Mouse (Mus musculus) cerebellum, adult 9-10 months (tissue): ENCODE data around the gene Gfi1b.

Source experiments
- DNase-seq: peaks from one replicate; pipeline ENCODE4 v3.0.0; 2022

The Gfi1b gene

DNA sequence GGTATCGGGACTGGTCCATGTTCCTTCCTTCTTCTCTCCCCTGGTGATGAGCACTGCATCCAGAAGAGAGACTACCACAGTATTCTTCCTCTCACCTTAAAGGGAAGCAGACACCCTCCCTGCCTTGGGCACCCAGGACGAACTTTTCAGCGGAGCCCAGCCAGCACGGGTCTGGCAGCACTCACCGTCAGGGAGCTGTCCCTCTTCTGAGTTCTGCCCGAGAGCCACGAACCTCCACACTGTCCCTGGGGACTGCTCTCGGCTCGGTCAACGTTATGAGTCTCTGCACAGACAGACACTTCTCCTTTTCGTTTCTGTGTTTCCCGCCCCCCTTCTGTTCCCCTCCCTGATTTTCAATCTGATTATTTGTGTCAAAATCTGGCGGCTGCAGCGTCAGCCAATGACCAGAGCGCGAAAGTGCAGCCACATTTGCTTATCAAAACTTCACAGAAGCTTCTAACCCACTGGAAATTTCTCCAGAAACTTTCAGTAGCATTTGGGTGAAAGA is at the start of gene Gfi1b:
Gene Gfi1b (minus strand): TSS at position 319 of the 508 bp plus-strand sequence.
- no peak for DNase-seq

DNA sequence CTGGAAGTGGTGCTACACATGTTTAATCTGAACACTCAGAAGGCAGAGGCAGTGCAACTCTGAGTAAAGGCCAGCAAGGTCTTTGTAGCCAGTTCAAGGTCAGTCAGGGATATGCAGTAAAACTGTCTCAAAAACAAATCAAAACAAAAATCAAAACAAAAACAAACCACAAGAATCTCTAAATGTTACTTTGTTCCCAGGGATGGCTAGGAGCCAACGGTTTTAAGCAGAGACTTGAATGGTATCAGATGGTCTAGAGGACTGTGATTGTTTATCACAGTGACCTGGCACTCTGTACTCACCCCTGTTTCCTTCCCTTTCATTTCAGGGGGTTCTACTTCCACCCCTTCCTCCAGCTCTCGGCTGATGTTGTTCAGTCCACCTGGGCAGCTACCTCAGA is 49.7 kb upstream of the Gfi1b start:
- no peak for DNase-seq

DNA sequence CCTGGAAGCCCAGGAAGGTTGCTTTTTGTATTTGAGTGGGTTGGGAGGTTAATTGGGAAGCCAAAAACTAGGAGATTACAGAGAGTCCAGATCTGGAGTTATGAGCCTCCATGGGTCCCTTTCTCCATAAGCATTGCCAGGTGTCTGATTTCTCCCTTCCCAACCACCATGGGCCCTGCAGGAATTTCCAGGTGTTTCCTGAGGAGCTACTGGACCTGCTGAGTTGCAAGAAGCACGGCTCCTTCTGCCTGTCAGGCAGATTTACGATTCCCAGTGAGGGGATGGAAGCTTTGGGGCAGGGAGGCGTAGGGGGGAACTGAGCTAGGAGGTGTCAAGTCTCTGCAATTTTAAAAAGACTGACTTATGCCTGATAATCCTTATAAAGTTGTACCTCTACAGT is 44.0 kb upstream of the Gfi1b start:
- DNase-seq, result no peak

DNA sequence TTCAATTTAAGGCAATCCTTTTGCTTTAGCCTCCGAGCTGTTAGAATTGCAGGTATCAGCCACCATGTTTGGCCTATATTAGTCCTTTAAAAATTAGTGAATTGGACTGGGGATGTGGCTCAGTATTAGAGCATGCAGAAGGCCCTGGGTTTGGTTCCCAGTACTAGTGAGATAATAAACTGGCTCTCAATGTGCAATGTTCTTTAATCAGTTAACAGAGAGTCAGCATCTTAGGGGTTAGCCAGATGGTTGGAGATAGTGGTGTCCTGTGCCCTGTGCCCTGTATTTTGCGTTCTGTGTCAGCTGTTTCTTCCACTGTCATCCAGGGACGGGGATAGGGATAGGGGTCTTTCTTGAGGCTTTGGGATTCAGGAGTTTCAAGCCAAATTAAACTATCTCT is 41.1 kb upstream of the Gfi1b start:
- DNase-seq, result no peak

DNA sequence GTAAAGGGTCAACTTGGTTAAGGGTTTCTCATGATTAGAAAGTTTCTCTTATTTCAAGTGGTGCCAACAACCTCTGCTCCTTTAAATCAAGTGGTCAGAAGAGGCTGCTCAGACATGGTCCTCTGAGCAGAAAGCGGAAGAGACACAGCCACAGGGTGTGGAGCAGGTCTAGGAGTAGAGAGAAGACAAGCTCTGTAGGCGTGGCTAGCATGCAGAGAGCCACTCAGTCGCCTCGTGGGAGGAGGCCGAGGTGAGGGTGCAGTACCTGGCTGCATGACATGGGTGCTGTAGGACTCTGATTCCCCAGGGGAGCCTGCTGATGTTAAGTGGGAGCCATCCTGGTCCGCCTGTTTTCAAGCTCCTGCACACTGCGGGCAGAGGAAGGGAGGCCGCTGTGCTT is 34.4 kb upstream of the Gfi1b start:
- DNase-seq, result no peak

DNA sequence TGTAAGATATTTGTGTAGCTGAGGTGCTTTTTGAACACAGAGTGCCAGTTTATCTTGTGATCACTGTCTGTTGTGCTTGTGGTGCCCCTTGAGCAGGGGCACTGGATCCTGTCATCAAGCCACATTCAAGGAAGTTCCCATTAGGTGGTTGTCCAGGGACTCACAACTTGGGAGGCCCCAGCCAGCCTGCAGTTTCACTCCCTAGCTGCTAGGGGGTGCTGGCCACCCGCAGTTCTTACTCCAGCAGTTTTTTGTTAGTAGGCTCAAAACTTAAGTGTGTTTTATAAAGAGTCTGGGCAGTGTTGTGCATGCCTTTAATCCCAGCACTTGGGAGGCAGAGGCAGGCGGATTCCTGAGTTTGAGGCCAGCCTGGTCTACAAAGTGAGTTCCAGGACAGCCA is 32.5 kb upstream of the Gfi1b start:
- DNase-seq, result no peak

DNA sequence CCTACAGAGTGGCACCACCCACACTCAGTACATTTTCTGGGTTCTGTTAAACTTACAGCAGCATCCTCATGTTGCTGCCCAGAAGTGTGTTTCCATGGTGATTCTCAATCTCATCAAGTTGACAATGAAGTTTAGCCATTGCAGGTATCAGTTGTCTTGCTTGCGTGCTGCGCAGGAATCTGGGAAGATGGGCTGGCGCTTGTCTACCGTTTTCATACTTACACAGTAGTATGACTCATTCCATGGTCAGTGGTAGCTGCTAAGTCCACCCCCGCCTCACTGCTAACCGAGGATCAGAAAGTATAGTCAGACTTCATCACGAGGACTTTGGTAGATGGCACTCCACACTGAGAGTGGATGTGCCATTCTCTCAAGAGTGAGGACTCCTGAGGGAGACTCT is 31.6 kb upstream of the Gfi1b start:
- no peak for DNase-seq

DNA sequence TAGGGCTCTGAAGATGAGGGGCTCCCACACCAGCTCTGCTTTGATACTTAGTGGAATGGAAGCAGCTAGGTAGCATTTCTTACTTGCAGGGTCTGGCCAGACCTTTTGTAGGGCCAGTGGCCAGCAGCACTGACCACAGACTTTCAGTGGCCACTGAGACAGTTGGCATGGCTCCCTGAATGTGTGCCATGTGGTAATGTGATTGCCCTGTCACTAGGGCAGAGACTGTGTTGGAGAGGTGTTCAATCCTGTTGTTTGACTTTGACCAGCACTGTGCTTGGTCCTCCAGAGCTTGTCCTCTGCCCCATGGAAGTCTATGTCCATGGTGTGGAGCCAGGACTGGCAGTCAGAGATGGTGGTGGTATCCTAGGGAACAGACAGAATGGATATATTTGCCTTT is 28.7 kb upstream of the Gfi1b start:
- DNase-seq, result peak; percentile 26

DNA sequence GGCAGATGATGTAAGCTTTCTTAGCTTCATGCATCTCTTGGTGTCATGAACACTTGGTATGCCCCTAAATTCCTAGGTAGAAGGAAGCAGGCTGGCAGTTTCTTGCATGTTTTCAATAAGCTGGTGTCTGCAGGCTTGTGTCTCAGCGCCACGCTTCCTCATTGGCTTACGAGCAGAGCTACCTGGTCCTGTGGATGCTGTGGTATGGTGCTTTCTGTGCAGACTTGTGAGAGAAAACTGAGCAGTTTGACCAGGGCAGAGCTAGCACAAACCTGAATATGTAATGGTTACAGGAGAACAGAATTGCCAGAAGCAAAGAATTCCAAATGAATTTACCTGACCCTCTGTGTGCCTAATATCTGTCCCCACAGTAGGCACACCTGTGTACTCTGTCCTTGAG is 21.3 kb upstream of the Gfi1b start:
- DNase-seq, result no peak

DNA sequence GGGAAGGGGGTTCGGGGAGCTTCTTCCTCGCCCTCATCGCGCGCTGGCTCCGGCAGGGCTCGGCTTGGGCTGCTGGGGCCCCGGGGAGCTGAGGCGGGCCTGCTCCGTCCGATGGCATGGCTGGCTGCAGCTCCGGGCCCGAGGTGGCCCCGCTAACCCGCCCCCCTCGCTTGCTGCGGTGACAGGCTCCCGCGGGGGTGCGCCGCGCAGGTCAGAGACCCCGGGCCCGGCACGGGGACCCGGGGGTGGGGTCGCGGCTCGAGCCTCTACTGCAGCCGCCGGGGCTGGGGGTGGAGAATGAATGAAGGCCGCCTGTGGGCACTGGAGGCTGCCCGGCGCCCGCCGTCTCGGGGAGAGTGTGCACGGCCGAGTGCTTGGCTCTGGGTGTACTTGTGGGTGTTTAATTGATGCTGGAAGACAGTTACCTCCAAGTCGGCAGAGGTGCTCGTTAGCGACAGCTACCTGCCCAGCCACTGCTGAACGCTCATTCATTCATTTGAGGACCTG is 19.7 kb upstream of the Gfi1b start:
- no peak for DNase-seq

DNA sequence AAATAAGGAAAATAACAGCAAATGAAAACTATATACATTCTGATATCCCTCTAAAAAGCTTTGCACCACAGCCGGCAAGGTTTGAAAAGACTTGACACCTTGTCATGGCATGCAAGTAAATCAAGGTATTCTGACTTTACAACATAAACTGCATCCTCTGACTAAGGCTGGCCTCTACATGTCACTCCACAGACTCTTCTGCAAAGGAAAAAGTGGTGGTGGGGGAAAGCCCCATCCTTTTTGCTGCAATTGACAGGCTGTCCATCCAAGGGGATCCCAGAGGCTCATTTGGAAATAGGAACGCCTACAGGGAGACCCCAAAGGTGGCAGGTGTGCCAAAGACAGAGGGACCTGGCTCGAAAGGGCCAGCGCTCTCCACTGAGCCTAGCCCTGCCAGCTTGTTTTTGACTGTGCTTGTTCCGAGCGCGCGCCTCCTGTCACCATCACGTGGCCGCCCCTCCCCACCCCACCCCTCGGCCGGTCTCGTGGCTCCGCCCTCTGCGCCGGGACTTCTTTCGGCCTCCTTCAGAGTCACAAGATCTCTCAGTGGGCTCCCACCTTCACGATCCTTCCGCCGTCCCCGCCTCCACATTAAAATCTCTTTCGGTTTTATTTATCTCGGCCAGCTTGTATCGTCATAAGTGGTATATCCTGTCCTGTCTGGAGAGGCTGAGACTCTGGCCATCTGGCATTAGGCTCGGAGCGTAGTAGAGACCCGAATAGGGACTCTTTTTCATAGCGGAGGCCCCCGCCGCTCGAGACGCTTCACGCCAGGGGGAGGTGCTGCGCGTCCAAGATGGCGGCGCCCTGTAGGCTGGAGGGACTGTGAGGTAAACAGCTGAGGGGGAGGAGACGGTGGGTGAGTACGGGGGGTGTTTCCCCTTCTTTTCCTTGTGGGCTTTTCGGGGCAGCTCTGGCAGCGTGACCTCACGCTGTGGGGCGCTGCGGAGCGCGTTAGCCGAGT is 19.0 kb upstream of the Gfi1b start, which contains the start of gene Tsc1:
Gene Tsc1 (plus strand): TSS at position 768 of the 964 bp plus-strand sequence.
- peak; percentile 96 for DNase-seq

DNA sequence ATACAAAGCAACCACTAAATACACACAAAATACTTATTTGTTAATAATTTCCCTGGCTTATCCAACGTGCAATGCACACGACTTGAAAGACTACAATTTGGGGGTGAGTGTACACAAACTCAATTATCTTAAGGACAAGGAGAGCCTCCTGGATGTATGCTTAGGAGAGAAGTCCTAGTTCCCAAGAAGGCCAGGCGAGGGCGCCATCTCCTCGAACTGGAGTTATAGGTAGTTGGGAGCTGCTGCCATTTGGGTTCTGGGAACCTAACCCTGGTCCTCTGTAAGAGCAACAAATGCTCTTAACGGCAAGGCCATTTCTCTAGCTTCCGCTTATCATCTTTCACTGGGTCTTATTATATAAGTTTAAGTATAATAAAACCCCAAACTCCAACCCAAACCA is 18.0 kb upstream of the Gfi1b start:
- peak; percentile 63 for DNase-seq

DNA sequence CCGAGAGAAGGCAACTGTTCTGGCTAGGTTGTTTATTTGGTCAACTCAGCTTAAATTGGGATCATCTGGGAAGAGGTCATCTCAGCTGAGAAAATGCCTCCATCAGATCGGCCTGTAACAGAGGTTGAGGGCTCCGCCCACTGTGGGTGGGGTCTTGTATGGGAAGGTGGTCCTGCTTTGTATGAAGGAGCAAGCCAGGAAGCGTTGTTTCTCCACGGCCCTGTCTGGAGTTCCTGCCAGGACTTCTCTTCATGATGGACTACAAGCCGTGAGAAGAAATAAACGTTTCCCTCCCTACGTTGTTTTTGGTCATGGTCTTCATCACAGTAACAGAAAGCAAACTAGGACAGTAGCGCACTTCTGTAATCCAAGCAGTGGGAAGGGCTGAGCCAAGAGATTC is 17.1 kb upstream of the Gfi1b start:
- peak; percentile 29 for DNase-seq

DNA sequence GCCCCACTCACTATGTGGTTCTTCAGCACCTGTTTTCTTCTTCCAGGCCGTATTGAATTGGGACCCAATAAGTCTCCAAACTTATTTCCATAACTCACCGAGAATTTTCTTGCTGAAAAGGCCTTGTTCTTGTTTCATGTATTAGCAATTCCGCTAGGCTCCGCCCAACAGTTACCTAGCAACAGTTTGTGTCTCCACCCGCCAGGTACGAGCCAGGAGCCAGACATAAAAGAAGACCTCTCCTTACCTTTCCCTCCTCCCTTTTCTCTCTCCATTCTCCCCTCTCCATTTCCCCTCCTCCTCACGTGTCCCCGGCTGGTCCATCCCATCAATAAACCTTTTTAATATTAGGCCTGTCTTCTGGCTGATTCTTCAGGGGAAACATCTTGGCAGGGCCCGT is 16.6 kb upstream of the Gfi1b start:
- DNase-seq, result no peak

DNA sequence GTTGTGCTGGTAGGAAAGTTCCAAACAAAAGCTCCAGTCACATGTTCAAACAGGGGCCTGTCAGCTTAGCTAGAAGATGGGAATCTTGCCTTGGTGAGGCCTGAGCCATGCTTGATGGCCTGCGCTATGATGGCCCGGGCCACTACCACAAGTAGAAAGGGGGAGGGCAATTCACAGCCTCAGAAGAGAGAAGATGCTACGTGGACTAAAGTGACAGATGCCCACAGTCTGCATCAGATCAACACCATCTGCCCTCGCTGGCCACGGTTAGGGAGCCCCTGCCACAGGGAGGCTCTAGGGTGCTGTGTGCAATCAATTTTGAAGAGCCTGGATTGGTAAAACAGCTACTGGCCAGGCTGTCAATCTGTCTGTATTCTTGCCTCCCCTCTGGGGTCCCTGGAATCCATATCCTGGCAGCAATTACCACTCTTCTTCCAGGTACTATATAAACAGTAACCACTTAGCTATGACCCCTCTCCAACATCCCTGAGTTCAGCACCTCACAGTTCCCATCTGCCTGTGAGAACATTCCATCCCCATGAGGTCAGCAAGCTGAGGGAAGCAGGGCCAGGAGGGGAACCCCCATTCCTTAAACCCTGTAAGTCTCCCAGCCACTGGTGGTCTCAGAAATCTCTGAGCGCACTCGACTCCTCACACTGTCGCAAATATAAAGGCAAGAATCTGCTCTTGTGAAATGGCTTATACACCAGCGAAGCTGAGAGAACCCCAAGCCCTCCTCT is 15.5 kb upstream of the Gfi1b start:
- no peak for DNase-seq

DNA sequence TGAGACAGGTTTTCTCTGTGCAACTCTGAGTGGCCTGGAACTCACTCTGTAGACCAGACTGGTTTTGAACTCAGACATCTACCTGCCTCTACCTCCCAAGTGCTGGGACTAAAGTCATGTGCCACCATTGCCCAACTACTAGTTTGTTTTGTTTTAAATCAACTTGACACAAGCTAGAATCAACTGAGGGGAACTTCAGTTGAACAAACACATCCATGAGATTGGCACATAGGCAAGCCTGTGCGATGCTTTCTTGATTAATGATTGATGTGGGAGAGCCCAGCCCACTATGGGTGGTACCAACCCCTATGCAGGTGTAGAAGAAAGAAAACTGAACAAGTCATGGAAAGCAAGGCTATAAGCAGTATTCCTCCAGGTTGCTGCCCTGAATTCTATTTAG is 13.4 kb upstream of the Gfi1b start:
- no peak for DNase-seq

DNA sequence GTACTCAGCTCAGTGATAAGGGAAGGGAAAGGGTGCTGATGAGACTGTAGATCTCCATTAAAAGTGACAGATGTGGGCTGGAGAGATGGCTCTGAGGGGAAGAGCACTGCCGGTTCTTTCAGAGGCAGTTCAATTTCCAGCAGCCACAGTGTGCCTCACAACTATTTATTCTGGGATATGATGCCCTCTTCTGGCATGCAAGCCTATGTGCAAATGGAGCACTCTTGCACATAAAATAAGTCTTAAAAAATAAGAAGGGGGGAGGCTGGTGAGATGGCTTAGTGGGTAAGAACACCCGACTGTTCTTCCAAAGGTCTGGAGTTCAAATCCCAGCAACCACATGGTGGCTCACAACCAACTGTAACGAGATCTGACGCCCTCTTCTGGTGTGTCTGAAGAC is 11.4 kb upstream of the Gfi1b start:
- DNase-seq, result no peak

DNA sequence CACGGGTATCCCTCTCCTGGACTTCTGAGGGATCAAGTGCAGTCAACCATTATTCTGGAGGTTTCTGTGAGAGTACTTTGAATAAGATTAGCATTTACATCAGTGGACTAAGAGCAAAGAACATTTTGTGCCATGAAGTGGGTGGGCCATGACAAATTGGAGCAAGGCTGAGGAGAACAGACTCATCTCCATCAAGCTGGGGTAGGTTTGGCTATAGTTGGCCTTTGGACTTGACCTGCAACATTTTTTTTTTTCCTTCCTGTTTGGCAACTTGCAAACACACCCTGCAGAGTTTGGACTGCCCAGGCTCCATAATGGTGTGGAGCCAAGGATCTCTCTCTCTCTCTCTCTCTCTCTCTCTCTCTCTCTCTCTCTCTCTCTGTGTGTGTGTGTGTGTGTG is 10.8 kb upstream of the Gfi1b start:
- no peak for DNase-seq

DNA sequence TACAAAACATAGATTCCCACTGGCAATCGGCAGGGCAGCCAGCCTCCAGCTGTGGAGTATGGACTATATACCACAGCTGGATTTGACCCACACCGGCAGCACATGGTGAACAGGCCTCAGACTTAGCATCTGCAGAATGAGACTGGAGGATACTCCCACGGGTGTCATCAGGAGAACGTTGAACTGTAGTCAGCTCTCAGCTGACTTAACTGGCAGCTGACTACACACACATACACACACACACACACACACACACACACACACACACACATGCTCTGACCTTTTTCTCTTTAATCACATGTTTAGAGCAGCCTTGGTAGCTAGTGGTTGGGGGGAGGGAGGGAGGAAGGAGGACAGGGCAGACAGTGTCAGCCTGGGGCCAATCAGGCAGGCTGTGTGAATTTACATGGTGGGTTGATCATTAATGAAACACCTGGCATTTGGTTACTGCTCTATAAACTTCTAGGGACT is 8.2 kb upstream of the Gfi1b start:
- no peak for DNase-seq

DNA sequence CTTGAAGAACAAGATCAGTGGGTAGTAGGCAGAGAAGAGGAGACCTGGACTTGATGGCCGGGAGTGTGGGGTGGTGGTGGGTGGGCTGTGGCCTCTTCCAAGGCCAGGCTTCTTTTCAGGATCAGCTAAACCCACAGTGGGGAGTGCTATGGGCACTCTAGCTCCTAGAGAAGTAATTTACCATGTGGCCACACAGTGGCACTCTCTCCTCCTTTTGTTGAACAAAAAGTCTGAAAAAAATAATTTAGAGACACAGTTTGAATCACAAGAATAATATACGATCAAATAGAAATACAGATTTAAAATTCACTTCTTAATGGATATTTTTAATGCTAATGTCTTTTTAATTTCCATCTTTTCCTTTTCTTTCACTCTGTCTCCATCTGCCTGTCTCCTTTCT is 6.3 kb upstream of the Gfi1b start:
- DNase-seq, result no peak

DNA sequence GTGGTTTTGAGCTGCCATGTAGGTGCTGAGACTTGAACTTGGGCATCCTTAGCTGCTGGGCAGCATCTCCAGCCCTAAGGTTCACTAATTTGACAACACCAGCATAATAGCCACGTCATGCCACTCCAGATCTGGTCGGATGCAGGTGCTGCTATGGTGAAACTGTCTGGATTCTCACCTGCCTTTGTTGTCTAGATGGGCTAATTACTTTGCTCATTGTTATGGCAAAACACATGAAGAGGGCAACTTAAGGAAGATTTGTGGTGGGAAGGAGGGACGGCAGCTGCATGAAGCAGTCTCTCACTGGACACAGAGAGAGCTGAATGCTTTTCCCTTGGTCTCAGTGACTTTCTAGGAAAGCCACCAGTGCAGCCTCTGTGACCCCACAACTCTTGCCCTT is 4.3 kb upstream of the Gfi1b start:
- DNase-seq, result no peak

DNA sequence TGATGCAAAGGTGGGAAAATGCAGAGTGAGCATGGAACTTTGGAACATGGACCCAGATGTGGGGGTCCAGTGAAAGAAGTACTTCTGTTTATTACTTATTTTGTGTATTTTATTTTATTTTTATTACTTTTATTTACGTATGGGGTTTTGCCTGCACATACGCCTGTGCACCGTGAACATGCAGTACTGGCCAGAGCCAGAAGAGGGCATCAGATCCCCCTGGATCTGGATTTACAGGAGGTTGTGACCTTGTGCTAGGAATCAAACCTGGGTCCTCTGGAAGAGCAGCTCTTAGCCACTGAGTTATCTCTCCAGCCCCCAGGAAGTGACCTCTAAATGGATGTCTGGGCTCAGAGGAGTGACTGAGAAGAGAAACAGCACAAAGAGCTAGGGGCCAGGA is 3.1 kb upstream of the Gfi1b start:
- DNase-seq, result no peak

DNA sequence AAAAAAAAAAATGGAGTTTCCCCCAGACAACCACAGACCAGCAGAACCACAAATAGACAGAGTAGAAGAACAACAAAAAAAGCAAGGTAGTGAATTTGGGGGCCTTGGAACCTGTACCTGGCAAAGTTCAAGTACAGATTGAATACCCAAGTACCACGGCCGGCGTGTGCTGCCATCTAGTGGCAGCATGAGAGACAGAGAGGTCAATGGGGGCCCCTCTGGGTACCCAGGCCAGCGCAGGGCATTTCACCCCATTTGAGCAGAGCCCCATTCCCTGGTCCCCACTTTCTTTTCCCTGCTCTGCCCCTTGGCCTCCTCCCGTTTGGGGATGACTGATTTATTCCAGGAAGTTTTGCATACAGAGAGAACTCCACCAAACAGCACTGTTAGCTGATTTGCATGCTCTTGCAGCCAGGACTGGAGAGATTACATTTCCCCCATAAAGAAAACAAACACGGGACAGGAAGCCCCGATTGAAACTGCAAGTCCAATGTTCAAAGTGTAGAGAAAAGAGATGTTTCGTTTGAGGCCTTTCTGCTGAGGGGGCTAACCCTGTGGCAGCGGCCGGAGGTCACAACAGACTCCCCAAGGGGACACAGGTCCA is 841 bp upstream of the Gfi1b start:
- DNase-seq, result no peak
